Mouse (Mus musculus): ENCODE results near the gene Prdx1. TPM values are rescaled to one million over a fixed set of nuclear protein-coding genes. Genes with fewer than 3 reads are reported as not detected.
"Not testable (repeated sequence)": the region's sequence is repeated elsewhere in the genome, so short reads cannot be mapped to it uniquely, and the experiment has no call there.

Prdx1 gene
- polyA plus RNA-seq, 1 experiment, result 410 TPM

GRCm38 (mm10) chr4:116651797-116652135, 33.6 kb upstream of the Prdx1 start:
- Histone ChIP-seq H3K4me3 (replicated peaks; ENCODE audit: control insufficient read depth, low read depth, low read length) (peak overlapping the region; percentile 85), H3K27ac (ENCODE audit: control insufficient read depth, insufficient read depth, low read depth, low read length, poor library complexity) (no peak overlapping the region), H3K4me1 (ENCODE audit: control insufficient read depth, insufficient read depth, low read length) (no peaks in the 10 kb centered on the region; the same call in 1 of the 2 replicates)
- WGBS, result 10% methylated on average over 6 of the region's 6 CpGs
- TF ChIP-seq CTCF (IDR thresholded peaks at IDR 0.05; ENCODE audit: control insufficient read depth, insufficient read depth, low read length) (no peak), POLR2A (IDR thresholded peaks at IDR 0.05; ENCODE audit: borderline replicate concordance, control insufficient read depth, low read depth, low read length) (no peak)

GRCm38 (mm10) chr4:116653228-116653627, 32.1 kb upstream of the Prdx1 start:
- TF ChIP-seq POLR2A (IDR thresholded peaks at IDR 0.05; ENCODE audit: borderline replicate concordance, control insufficient read depth, low read depth, low read length) (no peak), CTCF (IDR thresholded peaks at IDR 0.05; ENCODE audit: control insufficient read depth, insufficient read depth, low read length) (no peak)
- H3K27ac ChIP-seq (ENCODE audit: control insufficient read depth, insufficient read depth, low read depth, low read length, poor library complexity), result no peak overlapping the region
- no peaks in the 10 kb centered on the region; the same call in 1 of the 2 replicates for H3K4me1 ChIP-seq (ENCODE audit: control insufficient read depth, insufficient read depth, low read length)
- H3K4me3 ChIP-seq (replicated peaks; ENCODE audit: control insufficient read depth, low read depth, low read length), result no peak overlapping the region
- 87% methylated on average over 6 of the region's 6 CpGs for WGBS

GRCm38 (mm10) chr4:116655100-116655499, 30.2 kb upstream of the Prdx1 start:
- 8% methylated on average over 2 of the region's 2 CpGs for WGBS
- H3K4me1 ChIP-seq (ENCODE audit: control insufficient read depth, insufficient read depth, low read length), result no peaks in the 10 kb centered on the region; the same call in 1 of the 2 replicates
- no peak overlapping the region for H3K4me3 ChIP-seq (replicated peaks; ENCODE audit: control insufficient read depth, low read depth, low read length)
- no peak for TF ChIP-seq CTCF (IDR thresholded peaks at IDR 0.05; ENCODE audit: control insufficient read depth, insufficient read depth, low read length)
- no peak for TF ChIP-seq POLR2A (IDR thresholded peaks at IDR 0.05; ENCODE audit: borderline replicate concordance, control insufficient read depth, low read depth, low read length)
- no peak overlapping the region for H3K27ac ChIP-seq (ENCODE audit: control insufficient read depth, insufficient read depth, low read depth, low read length, poor library complexity)

- no peak overlapping the region for H3K27ac ChIP-seq (ENCODE audit: control insufficient read depth, insufficient read depth, low read depth, low read length, poor library complexity)
- WGBS, result 74% methylated on average over 3 of the region's 3 CpGs
- no peak overlapping the region for H3K4me3 ChIP-seq (replicated peaks; ENCODE audit: control insufficient read depth, low read depth, low read length)
- TF ChIP-seq CTCF (IDR thresholded peaks at IDR 0.05; ENCODE audit: control insufficient read depth, insufficient read depth, low read length) (no peak), POLR2A (IDR thresholded peaks at IDR 0.05; ENCODE audit: borderline replicate concordance, control insufficient read depth, low read depth, low read length) (no peak)
- H3K4me1 ChIP-seq (ENCODE audit: control insufficient read depth, insufficient read depth, low read length), result no peaks in the 10 kb centered on the region
Measured at GRCm38 (mm10) chr4:116655658-116656057, 29.7 kb upstream of the Prdx1 start.

- WGBS, result 77% methylated on average over 3 of the region's 3 CpGs
- TF ChIP-seq POLR2A (IDR thresholded peaks at IDR 0.05; ENCODE audit: borderline replicate concordance, control insufficient read depth, low read depth, low read length) (no peak), CTCF (IDR thresholded peaks at IDR 0.05; ENCODE audit: control insufficient read depth, insufficient read depth, low read length) (no peak)
- no peak overlapping the region for H3K27ac ChIP-seq (ENCODE audit: control insufficient read depth, insufficient read depth, low read depth, low read length, poor library complexity)
Measured at GRCm38 (mm10) chr4:116657971-116658370, 27.4 kb upstream of the Prdx1 start.

GRCm38 (mm10) chr4:116659474-116659873, 25.9 kb upstream of the Prdx1 start:
- TF ChIP-seq CTCF (IDR thresholded peaks at IDR 0.05; ENCODE audit: control insufficient read depth, insufficient read depth, low read length), result no peak
- no peak for TF ChIP-seq POLR2A (IDR thresholded peaks at IDR 0.05; ENCODE audit: borderline replicate concordance, control insufficient read depth, low read depth, low read length)
- WGBS, result 74% methylated on average over 2 of the region's 2 CpGs
- H3K4me1 ChIP-seq (ENCODE audit: control insufficient read depth, insufficient read depth, low read length), result no peaks in the 10 kb centered on the region
- no peak overlapping the region for H3K4me3 ChIP-seq (replicated peaks; ENCODE audit: control insufficient read depth, low read depth, low read length)
- no peak overlapping the region for H3K27ac ChIP-seq (ENCODE audit: control insufficient read depth, insufficient read depth, low read depth, low read length, poor library complexity)

More at GRCm38 (mm10) chr4:116657971-116658370, 27.4 kb upstream of the Prdx1 start:
- Histone ChIP-seq H3K4me3 (replicated peaks; ENCODE audit: control insufficient read depth, low read depth, low read length) (no peak overlapping the region), H3K4me1 (ENCODE audit: control insufficient read depth, insufficient read depth, low read length) (no peaks in the 10 kb centered on the region)

- H3K4me1 ChIP-seq (ENCODE audit: control insufficient read depth, insufficient read depth, low read length); H3K4me3 ChIP-seq (replicated peaks; ENCODE audit: control insufficient read depth, low read depth, low read length); H3K27ac ChIP-seq (ENCODE audit: control insufficient read depth, insufficient read depth, low read depth, low read length, poor library complexity): not testable (repeated sequence)
- 82% methylated on average over 6 of the region's 6 CpGs for WGBS
Measured at GRCm38 (mm10) chr4:116659916-116660315, 25.4 kb upstream of the Prdx1 start.

GRCm38 (mm10) chr4:116660829-116661228, 24.5 kb upstream of the Prdx1 start:
- no peaks in the 10 kb centered on the region for H3K4me1 ChIP-seq (ENCODE audit: control insufficient read depth, insufficient read depth, low read length)
- WGBS, result 67% methylated on average over 6 of the region's 6 CpGs
- no peak overlapping the region for H3K4me3 ChIP-seq (replicated peaks; ENCODE audit: control insufficient read depth, low read depth, low read length)

GRCm38 (mm10) chr4:116661998-116662397, 23.3 kb upstream of the Prdx1 start:
- Histone ChIP-seq H3K4me3 (replicated peaks; ENCODE audit: control insufficient read depth, low read depth, low read length) (no peak overlapping the region), H3K27ac (ENCODE audit: control insufficient read depth, insufficient read depth, low read depth, low read length, poor library complexity) (no peak overlapping the region), H3K4me1 (ENCODE audit: control insufficient read depth, insufficient read depth, low read length) (peaks cover 1% of the 10 kb centered on the region; the same call in 1 of the 2 replicates)
- no peak for TF ChIP-seq POLR2A (IDR thresholded peaks at IDR 0.05; ENCODE audit: borderline replicate concordance, control insufficient read depth, low read depth, low read length)
- no peak for TF ChIP-seq CTCF (IDR thresholded peaks at IDR 0.05; ENCODE audit: control insufficient read depth, insufficient read depth, low read length)
- 91% methylated on average over 1 of the region's 1 CpGs for WGBS

More at GRCm38 (mm10) chr4:116660829-116661228, 24.5 kb upstream of the Prdx1 start:
- TF ChIP-seq POLR2A (IDR thresholded peaks at IDR 0.05; ENCODE audit: borderline replicate concordance, control insufficient read depth, low read depth, low read length) (no peak), CTCF (IDR thresholded peaks at IDR 0.05; ENCODE audit: control insufficient read depth, insufficient read depth, low read length) (no peak)
- no peak overlapping the region for H3K27ac ChIP-seq (ENCODE audit: control insufficient read depth, insufficient read depth, low read depth, low read length, poor library complexity)

Data from bone marrow, adult 2 months (tissue).